Mouse (Mus musculus) CD4-positive, CD25-positive, alpha-beta regulatory T cell, adult 2 months (primary cell): ENCODE measurements around the gene Erg.

ENCODE experiments used
- DNase-seq: peaks from one replicate; pipeline ENCODE4 v3.0.0-alpha.2; 2012; ENCODE audit warnings: low read depth, low spot score

Gene Erg

DNA sequence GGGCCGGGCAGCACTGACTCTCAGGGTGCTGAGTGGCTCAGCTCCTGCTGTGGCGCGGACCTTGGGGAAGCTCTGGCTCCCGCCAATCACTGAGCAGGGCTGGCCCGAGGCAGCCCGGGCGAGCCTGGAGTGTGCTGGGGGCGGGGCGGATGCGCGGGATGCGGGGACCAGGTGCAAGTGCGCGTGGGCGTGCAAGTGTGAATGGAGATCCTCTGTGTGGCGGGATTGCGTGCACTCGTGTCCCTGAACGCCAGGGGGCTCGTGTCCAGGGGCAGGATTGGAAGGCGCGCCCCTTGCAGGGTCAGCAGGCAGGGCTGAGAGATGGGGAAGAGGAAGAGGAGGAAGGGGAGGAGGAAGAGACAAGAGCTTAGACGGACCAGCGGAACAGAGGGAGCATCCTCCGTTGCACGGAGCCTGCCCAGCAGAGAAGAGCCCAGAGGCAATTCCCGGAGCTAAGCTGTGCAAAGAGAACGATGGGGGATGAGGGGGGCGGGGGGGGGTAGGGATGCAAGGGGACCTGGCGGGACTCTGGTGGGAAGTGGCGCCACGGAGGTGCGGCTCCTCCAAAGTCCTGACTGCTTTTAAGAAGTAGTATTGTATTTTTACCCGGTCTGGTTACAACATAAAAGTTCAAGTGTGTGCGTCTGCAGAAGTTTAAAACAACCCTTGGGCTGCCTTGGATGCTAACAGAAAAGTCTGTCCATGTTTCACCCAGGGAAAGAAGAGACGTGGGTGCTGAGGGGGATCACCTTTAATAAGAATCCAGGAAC, 667 bp downstream of the Erg start:
- DNase-seq: peak; percentile 71

DNA sequence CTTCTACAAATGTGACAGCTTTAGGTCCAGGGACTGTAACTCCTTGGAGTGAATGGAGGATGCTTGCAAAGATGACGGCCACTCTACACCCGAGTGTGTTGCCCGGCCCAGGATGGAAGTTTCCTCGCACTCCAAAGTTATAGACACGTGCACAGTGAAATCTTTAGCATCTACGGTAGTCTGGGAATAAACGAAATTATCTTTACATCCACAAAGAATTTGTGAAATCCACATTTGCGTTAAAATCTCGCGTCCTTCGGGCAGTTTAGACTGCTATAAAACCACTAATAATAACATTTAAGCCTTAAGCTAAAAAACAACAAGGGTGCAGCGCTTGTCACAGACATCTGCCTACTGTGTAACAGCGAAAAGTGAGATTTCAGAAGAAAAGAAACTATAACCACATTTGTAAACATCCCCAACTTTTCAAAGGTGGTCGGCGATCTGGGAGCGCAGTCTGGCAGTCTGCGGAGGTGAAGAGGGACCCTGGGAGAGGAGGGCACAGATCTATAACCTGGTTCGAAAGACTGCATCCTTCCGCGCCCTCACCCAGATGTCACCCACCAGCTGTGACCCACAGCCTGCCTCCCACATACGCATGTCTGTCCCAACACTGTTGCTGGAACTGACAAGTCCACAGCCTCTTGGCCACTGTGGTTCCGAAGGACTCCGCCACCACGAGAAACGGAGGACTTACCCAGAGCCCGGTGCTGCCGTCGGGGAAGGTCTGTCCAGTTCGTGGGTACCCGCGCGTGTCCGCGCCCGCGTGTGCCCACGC, 1.5 kb downstream of the Erg start:
- DNase-seq: peak; percentile 17

DNA sequence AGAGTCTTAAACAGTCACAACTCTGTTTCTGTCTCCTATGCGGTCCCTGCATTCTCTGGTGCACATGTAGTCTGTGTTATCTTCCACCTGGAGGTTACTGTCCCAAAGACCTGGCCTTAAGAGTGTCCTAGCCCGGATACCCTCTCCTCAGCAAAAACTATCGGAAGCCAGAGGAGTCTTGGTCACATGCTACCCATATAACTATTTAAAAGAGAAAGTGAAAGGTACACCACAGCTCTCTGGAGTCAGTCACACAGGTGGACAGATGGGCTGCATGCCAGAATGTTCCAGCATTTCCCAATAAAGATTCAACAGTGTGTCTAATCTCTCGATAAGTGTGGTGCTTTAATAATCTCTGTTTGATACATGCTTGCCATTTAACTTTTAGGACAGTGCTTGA, 7.1 kb downstream of the Erg start:
- DNase-seq: no peak

DNA sequence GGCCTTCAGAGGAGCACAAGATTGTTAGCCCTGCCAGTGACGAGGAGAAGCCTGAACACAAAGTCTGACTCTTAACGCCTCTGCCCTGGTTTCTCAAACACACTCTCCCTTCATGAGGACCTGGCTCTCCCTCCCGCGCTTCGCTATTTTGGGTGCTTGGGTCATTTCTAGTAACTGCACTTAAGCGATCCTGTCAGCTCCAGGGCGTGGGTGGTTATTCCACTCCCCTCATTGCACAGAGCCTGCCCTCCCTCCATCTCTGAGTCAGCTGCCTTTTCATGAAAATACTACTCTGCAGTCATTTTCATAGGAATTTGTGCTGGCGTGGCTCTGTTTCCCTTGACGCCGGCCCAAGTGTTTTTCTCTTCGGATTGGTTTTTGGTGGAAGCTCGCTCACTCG, 13.2 kb downstream of the Erg start:
- no peak for DNase-seq

DNA sequence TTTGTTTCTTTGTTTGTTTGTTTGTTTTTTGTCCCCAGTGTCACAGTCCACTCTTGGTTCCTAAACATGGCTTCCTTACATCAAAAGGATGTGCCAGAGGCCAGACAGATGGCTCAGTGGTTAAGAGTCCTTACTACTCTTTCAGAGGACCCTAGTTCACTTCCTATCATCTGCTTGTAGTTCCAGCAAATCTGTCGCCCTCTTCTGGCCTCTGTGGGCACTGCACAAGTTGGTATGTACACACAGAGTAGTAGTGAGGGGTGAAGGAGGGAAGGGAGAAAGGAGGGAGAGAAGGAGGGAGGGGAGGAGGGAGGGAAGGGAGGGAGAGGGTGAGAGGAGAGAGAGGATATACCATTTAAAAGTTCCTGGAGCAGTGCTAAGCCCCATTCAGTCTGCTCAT, 15.8 kb downstream of the Erg start:
- DNase-seq: peak; percentile 61

DNA sequence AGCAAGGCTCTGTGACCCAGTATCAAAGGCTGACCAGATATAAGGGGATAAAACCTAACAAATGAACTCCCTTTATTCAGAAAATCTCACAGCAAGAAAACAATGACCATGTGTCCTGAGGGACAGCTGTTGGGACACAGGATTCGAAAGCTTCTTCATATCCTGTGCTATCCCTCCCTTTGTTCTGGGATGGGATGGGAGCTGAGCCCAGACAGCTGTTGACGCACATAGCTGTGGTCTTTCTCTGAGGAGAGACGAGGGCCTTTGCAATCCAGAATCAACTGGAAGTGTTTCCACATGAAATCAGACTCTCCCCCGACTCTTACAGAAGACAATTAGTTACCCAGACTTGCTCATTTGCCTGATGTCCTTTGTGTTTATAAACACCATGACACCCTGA, 29.6 kb downstream of the Erg start:
- no peak for DNase-seq

DNA sequence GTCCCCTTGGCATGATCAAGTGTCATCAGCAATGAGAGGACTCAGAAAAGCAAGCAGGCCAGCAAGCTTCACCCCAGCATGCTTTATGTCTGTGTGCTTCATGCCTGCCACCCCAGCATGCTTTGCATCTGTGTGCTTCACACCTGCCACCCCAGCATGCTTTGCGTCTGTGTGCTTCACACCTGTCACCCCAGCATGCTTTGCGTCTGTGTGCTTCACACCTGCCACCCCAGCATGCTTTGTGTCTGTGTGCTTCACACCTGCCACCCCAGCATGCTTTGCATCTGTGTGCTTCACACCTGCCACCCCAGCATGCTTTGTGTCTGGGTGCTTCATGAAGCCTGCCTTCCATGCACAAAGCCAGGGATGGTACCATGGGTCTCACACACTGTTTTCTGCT, 33.3 kb downstream of the Erg start:
- DNase-seq: no peak

DNA sequence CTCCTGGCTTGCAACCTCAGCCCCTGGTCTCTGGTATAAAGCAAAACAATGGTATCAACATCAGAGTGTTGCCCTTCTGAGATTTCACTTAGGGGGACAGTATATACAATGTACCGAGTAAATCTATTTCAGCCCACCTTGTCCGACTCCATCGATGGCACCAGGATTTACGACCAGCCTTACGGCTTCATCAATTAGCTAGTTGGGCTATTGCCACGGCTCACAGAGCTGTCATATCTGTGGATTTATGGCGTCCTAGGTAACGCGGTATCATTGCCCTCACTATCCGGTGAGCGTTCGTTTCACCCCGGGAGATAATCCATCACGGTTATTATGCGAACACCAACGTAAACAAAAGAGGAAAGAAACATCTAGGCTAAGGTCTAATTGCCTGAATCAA, 33.9 kb downstream of the Erg start:
- no peak for DNase-seq

DNA sequence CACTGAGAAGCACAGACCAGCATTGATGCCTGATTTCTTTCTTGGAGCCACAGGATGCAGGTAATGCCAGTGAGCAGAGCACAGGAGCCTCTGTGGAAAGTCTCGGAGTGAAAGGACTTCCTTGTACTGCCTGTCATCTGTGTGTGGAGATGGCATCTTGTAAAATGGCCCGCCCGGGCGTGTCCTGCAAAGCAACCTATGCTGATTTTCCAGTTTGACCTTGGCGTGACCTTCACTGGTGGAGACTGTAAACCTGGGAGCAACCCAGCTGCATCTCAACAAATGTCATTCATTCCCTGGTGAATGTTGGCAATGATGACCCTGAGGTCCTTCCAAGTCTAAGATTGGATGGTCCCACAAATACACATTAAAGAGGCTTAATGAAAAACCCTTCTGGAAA, 35.9 kb downstream of the Erg start:
- DNase-seq: no peak

DNA sequence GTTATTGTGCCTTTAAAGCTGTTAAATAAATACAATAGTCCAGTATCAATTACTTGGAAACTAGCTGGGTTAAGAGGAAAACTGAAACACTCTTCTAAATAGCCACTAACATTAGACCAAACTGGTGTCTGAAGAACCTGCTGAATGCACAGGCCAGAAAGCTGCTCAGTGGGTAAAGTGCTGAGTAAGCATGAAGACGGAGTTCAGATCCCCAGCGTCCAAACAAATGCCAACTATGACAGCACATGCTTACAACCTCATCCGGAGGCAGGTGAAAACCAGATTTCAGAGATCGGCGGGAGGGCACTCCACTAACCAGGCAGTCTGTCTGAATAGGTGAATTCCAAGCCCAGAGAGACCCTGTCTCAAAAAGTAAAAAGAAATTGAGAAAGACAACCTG, 41.6 kb downstream of the Erg start:
- DNase-seq: no peak

DNA sequence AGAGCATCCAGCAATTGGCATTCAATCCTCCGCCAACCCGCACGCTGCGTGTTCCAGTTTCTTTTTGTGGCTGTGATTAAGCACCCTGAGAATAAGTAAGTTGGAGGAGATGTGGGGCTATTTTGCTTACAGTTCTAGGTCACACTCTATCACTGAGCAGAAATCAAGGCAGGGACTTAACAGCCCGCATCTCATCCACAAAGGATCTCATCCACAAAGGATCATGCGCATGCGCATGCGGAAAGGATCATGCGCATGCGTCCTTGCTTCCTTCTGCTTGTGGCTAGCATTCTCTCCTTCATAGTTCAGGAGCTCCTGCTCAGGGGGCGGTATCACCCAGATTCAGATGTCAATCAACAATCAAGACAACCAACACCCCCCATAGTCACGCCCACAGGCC, 42.9 kb downstream of the Erg start:
- DNase-seq: no peak

DNA sequence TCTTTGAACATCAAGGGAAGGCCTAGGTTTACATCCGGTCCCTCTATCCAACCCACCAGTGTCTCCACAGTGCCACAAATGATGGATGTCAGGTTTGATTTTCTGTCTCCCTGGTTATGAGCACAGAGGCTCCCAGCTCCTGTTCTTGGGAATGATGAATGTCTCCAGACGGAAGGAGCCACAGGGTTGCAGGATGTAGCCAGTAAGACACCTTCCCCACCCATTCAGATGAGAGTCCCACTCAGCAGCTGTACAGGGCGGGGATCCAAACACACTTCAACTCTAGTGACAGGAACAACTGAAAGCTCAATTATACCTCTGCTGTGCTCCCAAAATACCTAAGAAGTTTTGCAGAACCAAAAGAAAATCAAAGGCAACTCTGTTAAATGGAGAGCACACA, 51.2 kb downstream of the Erg start:
- DNase-seq: no peak

DNA sequence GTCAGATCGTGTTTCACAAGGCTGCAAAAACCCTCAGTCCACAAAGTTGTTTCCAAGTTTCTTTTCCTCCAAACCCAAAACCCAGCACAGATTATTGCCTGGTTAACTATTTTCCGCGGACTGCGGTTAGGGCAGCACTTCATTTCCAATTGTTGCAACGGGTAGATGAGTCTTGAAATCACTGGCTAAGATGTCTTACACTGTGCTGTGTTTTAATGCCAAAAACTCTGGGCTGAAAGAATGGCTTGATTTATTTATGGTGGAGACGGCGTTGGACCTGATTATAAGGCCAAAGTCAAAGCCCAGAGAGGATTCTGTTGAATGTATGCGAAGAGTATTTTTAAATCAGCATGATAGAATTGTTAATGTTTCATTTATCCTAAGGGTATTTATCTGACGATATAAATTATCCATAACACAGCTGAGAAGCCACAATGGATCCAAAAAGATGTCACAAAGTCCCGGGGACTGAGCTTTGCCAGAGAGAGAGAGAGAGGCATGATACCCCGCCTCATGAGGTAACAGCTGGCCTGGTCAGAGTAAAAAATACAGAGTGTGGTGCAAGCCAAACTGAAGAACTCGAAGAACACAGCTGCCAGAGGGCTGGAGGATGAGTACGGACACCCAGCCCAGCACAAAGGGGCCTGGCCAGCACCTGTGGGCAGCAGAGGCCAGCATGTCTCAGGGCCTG, 53.9 kb downstream of the Erg start:
- no peak for DNase-seq

DNA sequence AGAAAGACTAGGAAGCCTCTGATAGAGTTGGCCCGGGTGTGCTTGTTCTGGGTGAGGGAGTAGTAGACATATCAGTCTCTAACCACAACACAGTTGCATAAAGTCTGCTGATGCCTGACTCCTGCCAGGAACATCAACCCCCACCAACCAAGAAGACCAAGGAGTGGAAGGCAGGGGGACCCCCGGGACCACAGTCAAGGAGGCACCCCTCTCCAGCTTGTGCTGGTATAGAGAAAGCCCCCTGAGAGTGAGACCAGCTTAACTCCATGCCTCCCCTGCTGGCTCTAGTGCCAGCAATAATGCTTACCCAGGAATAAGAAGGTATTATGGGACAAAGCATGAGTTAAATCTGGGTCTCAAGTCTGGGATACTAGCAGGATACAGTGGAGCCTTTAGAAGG, 58.8 kb downstream of the Erg start:
- DNase-seq: no peak

DNA sequence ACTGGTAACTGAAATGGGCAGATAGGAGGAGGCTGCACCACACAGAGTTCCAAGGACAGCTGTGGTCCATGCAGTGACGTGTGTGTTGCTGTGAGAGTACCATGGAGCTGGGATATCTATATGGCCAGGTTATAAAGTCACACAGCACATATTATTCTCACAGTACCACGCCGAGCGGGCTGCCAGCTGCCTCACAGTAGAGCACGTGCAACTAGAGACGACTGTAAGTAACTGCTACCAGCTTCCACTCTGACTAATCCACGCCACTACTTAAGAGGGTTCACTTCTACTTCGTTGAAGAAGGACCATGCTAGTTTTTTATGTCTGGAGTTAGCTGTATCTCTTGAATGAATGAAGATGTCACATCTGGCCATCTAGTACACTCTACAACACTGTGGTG, 66.9 kb downstream of the Erg start:
- DNase-seq: no peak

DNA sequence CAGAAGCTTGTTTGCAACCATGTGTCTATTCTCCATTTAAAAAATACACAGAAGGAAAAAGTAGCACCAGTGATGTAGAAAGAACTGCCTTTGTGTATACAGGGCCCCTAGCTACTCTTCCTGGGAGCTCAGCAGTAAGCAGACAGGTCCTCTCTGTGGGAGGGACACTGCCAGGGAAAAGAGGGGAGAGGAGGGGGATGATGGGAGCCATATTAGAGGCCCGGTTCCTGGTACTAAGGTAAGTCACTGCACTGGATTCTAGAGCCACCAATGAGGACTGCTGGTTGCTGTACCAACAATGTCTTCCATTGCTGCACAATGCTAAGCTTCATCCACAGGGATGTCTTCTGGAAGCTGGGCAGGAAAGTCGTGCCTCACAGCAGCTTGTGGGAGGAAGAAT, 80.3 kb downstream of the Erg start:
- no peak for DNase-seq

DNA sequence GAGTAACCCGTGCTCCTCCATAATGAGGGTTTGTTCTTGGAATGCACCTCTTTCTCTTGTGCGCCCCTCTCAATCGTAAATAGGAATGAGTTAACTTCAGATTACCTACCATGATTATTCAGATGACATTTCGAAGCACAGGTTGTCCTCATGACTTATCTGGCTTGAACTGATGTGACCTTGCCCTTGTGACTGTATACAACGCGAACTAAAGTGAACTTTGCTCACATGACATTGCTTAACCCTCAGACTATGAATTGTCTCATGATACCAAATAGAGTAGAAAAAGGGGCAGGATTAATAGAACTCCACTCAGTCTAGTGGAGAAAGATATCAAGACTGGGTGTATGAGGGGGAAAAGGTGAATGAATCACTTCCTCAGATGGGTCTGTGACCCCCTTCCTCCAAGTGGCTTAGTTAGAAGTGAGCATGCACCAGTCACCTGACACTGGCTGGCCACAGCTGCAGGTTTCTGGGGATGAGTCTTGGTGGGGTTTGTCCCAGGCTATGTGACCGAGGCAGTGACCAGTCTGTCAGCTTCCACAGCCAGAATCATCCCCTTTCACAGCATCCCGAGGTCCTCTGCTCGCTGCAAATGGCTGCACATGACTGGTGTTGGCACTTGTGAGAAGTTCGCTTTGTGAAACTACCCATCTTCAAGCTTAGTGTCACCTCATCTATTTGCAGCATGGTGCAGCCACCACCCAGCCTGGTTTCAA, 89.7 kb downstream of the Erg start:
- no peak for DNase-seq

DNA sequence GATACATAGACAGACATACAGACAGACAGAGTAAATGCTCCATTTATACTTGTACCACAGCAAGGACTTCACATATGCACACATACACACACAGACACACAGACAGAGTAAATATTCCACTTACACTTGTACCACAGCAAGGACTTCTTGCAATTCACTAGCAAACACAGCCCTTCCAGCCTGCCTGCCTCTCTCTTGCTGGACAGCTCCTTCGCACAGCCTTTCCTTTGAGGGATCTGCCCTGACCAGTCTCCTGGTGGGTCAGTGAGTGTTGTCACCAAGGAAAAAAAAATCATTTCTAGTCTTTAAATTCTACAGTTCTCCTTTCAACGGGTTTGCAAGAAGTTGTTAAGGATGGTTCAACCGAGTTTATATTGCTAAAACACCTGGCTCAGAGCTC, 92.3 kb downstream of the Erg start:
- no peak for DNase-seq

DNA sequence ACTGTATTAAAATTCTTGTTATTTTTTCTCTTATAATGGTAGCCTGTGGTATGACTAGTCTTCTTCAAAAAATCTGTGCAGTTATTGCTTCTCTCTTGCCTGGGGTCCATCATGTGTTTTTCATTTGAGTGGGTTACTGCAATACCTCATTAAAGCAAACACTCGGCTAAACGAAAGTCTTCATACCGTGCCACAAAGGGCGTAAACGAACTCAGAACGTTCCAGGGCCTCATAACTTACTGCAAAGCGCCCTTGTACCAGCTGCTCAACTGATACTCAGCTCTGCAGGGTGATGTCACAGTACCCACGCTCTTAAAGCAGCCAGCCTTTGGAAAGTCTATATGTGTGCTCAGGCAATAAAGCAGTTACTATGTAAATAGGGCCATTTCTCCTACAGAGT, 93.1 kb downstream of the Erg start:
- no peak for DNase-seq

DNA sequence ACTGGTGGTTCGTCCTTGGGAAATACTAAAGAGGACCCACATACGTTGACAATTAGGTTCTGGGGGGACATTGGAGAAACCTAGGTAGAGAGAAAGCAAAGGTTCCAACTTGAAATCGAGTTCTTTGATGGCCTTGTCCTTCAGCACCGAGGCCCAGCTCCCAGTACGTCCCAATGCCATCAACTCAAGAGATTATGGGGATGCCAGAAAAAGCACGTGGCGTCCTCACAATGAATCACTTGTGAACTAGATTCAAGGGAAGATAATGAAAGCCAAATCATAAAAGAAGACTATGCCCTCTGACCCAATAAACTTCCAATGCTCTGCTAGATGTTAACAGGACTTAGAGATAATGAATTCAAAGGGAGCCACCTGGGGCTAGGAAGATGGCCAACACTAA, 94.2 kb downstream of the Erg start:
- DNase-seq: no peak

DNA sequence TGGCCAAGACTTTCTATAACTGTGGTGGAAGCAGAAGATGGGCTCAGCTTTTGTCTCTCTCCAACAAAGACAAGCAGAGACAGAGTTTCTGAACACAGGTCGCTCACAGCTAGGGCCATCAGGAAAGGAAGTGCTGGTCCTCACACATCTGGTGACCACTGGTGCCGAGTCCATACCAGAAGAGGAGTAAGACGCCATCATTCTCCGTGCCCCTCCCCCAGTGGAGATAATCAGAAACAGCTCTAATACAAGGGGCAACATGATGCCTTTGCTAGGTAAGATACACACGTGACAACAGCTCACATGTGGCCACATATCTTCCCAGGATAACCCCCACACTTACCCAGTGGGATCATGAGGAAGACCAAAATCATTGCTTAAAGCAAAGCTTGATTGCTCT, 96.0 kb downstream of the Erg start:
- no peak for DNase-seq
